Mouse (Mus musculus) liver, embryonic 16.5 days (tissue): ENCODE measurements around the gene Ubr4. TPM values are rescaled to one million over a fixed set of nuclear protein-coding genes. Genes with fewer than 3 reads are reported as not detected.

Experiments
- ATAC-seq: fragments of 200-750 bp; cut with Nextera tagmentation; 2 replicates; pipeline ENCODE4 v1.8.0; 2017; ENCODE audit warnings: low read depth, mild to moderate bottlenecking, moderate number of reproducible peaks, moderate library complexity
- H3K27ac ChIP-seq: fragments of 300-500 bp; sonication (generic); 2 replicates; pipeline ENCODE4 v1.5.1; 2014; ENCODE audit warnings: mild to moderate bottlenecking, low read length
- H3K27me3 ChIP-seq: fragments of 300-500 bp; sonication (generic); 2 replicates; pipeline ENCODE4 v1.6.1; 2014; ENCODE audit warnings: low read depth, low read length, mixed read lengths; ENCODE audit not compliant: control insufficient read depth, insufficient read depth
- H3K36me3 ChIP-seq: fragments of 300-500 bp; sonication (generic); 2 replicates; pipeline ENCODE4 v1.6.1; 2014; ENCODE audit warnings: mild to moderate bottlenecking; ENCODE audit not compliant: control insufficient read depth, insufficient read depth
- H3K4me1 ChIP-seq: fragments of 300-500 bp; sonication (generic); 2 replicates; pipeline ENCODE4 v1.6.1; 2014; ENCODE audit warnings: low read depth, low read length, mixed read lengths; ENCODE audit not compliant: control insufficient read depth
- H3K4me2 ChIP-seq: fragments of 300-500 bp; sonication (generic); 2 replicates; pipeline ENCODE4 v1.6.1; 2014; ENCODE audit warnings: low read depth, low read length, mixed read lengths
- H3K4me3 ChIP-seq: fragments of 300-500 bp; sonication (generic); 2 replicates; pipeline ENCODE4 v1.5.1; 2014; ENCODE audit warnings: low read depth, mild to moderate bottlenecking, low read length
- H3K9ac ChIP-seq: fragments of 300-500 bp; sonication (generic); 2 replicates; pipeline ENCODE4 v1.6.1; 2014; ENCODE audit warnings: low read depth, low read length
- H3K9me3 ChIP-seq: fragments of 300-500 bp; sonication (generic); replicated peaks from 2 replicates; pipeline ENCODE4 v1.6.1; 2016; ENCODE audit warnings: low read length; ENCODE audit not compliant: control insufficient read depth
- WGBS: fragments of 180-500 bp; shearing (Covaris S2); extraction: QIAGEN DNeasy Blood & Tissue Kit; methylation state at CpG from one replicate; pipeline ENCODE4 v1.1.7; 2014; ENCODE audit not compliant: insufficient replicate concordance; 5-methylcytosine and 5-hydroxymethylcytosine counted together
- polyA plus RNA-seq: library from polyadenylated mRNA; unstranded; fragments of >200 nt; fragmentation: Nextera tagmentation; extraction: Ambion mirVana; gene quantifications from 2 replicates; pipeline ENCODE4 v1.2.1, GENCODE M21; 2015

The Ubr4 gene
- polyA plus RNA-seq, 1 experiment from 2014 or later, result 42.9 TPM

GRCm38 (mm10) chr4:139318449-139318848 lies 34.0 kb upstream of the Ubr4 start:
- Histone ChIP-seq H3K27ac (no peak overlapping the region), H3K9ac (no peak overlapping the region), H3K4me3 (no peak overlapping the region), H3K36me3 (no peaks in the 10 kb centered on the region), H3K9me3 (no peaks in the 10 kb centered on the region), H3K4me1 (no peaks in the 10 kb centered on the region), H3K27me3 (no peaks in the 10 kb centered on the region), H3K4me2 (no peak overlapping the region)
- ATAC-seq, result no peak
- WGBS, result 71% methylated on average over 11 of the region's 11 CpGs

GRCm38 (mm10) chr4:139319740-139320139 lies 32.7 kb upstream of the Ubr4 start:
- Histone ChIP-seq H3K9ac (no peak overlapping the region), H3K4me1 (no peaks in the 10 kb centered on the region), H3K27me3 (no peaks in the 10 kb centered on the region), H3K9me3 (no peaks in the 10 kb centered on the region), H3K4me3 (no peak overlapping the region), H3K27ac (no peak overlapping the region), H3K4me2 (no peak overlapping the region), H3K36me3 (no peaks in the 10 kb centered on the region)
- no peak for ATAC-seq
- 75% methylated on average over 4 of the region's 4 CpGs for WGBS

GRCm38 (mm10) chr4:139330605-139331004 lies 21.8 kb upstream of the Ubr4 start:
- peaks cover 30% of the 10 kb centered on the region for H3K4me1 ChIP-seq
- H3K36me3 ChIP-seq, result no peaks in the 10 kb centered on the region
- no peak overlapping the region for H3K27ac ChIP-seq
- peak overlapping the region; percentile 59 for H3K4me3 ChIP-seq
- peak; percentile 78 for ATAC-seq
- H3K9ac ChIP-seq, result peak overlapping the region; percentile 65
- peak overlapping the region; percentile 84 for H3K4me2 ChIP-seq
- no peaks in the 10 kb centered on the region for H3K27me3 ChIP-seq
- H3K9me3 ChIP-seq, result no peaks in the 10 kb centered on the region
- 3% methylated on average over 10 of the region's 10 CpGs for WGBS

- H3K36me3 ChIP-seq, result no peaks in the 10 kb centered on the region
- H3K27ac ChIP-seq, result peak overlapping the region; percentile 98
- no peaks in the 10 kb centered on the region for H3K9me3 ChIP-seq
- no peaks in the 10 kb centered on the region for H3K27me3 ChIP-seq
- peaks cover 49% of the 10 kb centered on the region for H3K4me1 ChIP-seq
- peak overlapping the region; percentile 56 for H3K9ac ChIP-seq
- WGBS, result 44% methylated on average over 7 of the region's 9 CpGs
- H3K4me3 ChIP-seq, result peak overlapping the region; percentile 61
- H3K4me2 ChIP-seq, result peak overlapping the region; percentile 59
- no peak for ATAC-seq
Measured at GRCm38 (mm10) chr4:139334631-139335295, 17.6 kb upstream of the Ubr4 start.

GRCm38 (mm10) chr4:139335507-139335906 lies 16.9 kb upstream of the Ubr4 start:
- peak overlapping the region; percentile 98 for H3K27ac ChIP-seq
- peak; percentile 84 for ATAC-seq
- no peaks in the 10 kb centered on the region for H3K9me3 ChIP-seq
- H3K4me2 ChIP-seq, result peak overlapping the region; percentile 59
- peak overlapping the region; percentile 61 for H3K4me3 ChIP-seq
- no peaks in the 10 kb centered on the region for H3K27me3 ChIP-seq
- peaks cover 49% of the 10 kb centered on the region for H3K4me1 ChIP-seq
- 14% methylated on average over 7 of the region's 7 CpGs for WGBS
- H3K36me3 ChIP-seq, result no peaks in the 10 kb centered on the region
- peak overlapping the region; percentile 56 for H3K9ac ChIP-seq

- Histone ChIP-seq H3K4me1 (peaks cover 39% of the 10 kb centered on the region), H3K9ac (peak overlapping the region; percentile 49), H3K4me2 (peak overlapping the region; percentile 59), H3K9me3 (no peaks in the 10 kb centered on the region), H3K27me3 (no peaks in the 10 kb centered on the region), H3K4me3 (peak overlapping the region; percentile 61), H3K27ac (peak overlapping the region; percentile 98), H3K36me3 (no peaks in the 10 kb centered on the region)
- WGBS, result 12% methylated on average over 24 of the region's 24 CpGs
- ATAC-seq, result peak; percentile 65
Measured at GRCm38 (mm10) chr4:139336822-139337483, 15.5 kb upstream of the Ubr4 start.

- Histone ChIP-seq H3K4me2 (no peak overlapping the region), H3K4me3 (no peak overlapping the region)
Measured at GRCm38 (mm10) chr4:139338145-139338544, 14.3 kb upstream of the Ubr4 start.

GRCm38 (mm10) chr4:139340835-139341234 lies 11.6 kb upstream of the Ubr4 start:
- 53% methylated on average over 4 of the region's 4 CpGs for WGBS
- Histone ChIP-seq H3K27ac (no peak overlapping the region), H3K9me3 (no peaks in the 10 kb centered on the region), H3K4me2 (no peak overlapping the region), H3K36me3 (no peaks in the 10 kb centered on the region; the same call in 1 of the 2 replicates), H3K4me3 (no peak overlapping the region), H3K4me1 (peaks cover 21% of the 10 kb centered on the region), H3K9ac (no peak overlapping the region), H3K27me3 (no peaks in the 10 kb centered on the region)
- ATAC-seq, result no peak

More at GRCm38 (mm10) chr4:139338145-139338544, 14.3 kb upstream of the Ubr4 start:
- peaks cover 36% of the 10 kb centered on the region for H3K4me1 ChIP-seq
- no peak for ATAC-seq
- H3K9ac ChIP-seq, result no peak overlapping the region
- no peaks in the 10 kb centered on the region for H3K36me3 ChIP-seq
- H3K27me3 ChIP-seq, result no peaks in the 10 kb centered on the region
- no peaks in the 10 kb centered on the region for H3K9me3 ChIP-seq
- WGBS, result 55% methylated on average over 33 of the region's 33 CpGs
- no peak overlapping the region for H3K27ac ChIP-seq

GRCm38 (mm10) chr4:139341556-139342233 lies 10.7 kb upstream of the Ubr4 start:
- WGBS, result 67% methylated on average over 7 of the region's 7 CpGs
- Histone ChIP-seq H3K4me2 (no peak overlapping the region), H3K27ac (no peak overlapping the region), H3K4me1 (peaks cover 15% of the 10 kb centered on the region), H3K4me3 (no peak overlapping the region), H3K36me3 (peaks cover 3% of the 10 kb centered on the region), H3K9me3 (no peaks in the 10 kb centered on the region), H3K27me3 (no peaks in the 10 kb centered on the region), H3K9ac (peak overlapping the region; percentile 20; the same call in 1 of the 2 replicates)
- no peak for ATAC-seq
